Mouse (Mus musculus) bone marrow, adult 2 months (tissue): ENCODE data around the gene Tsc22d4.

Source experiments
- CTCF ChIP-seq: fragments of 200-500 bp; IDR thresholded peaks from 2 replicates; pipeline ENCODE4 v1.5.1; 2011; ENCODE audit warnings: low read length, control low read depth; ENCODE audit not compliant: control insufficient read depth, insufficient read depth
- POLR2A ChIP-seq: fragments of 200-500 bp; IDR thresholded peaks from 2 replicates; pipeline ENCODE4 v1.6.1; 2011; ENCODE audit warnings: low read depth, mild to moderate bottlenecking, control low read depth, low read length, borderline replicate concordance; ENCODE audit not compliant: control insufficient read depth

- TF ChIP-seq CTCF (peak; percentile 95), POLR2A (peak; percentile 36; the same call in 1 of the 2 replicates)
Observed at GRCm38 (mm10) chr5:137759971-137760412, 14.5 kb downstream of the Tsc22d4 start.
